Mouse (Mus musculus): ENCODE measurements around the gene Pgam1.

GRCm38 (mm10) chr19:41866707-41867106, 45.0 kb upstream of the Pgam1 start:
- TF ChIP-seq CTCF (IDR thresholded peaks at IDR 0.05; ENCODE audit: control insufficient read depth, insufficient read depth, insufficient read length) (no peak), USF1 (IDR thresholded peaks at IDR 0.05; ENCODE audit: low read depth) (no peak), CEBPB (IDR thresholded peaks at IDR 0.05; ENCODE audit: low read depth) (no peak), MYOD1 (IDR thresholded peaks at IDR 0.05; ENCODE audit: control insufficient read depth, insufficient read length, low read depth) (no peak), MAX (IDR thresholded peaks at IDR 0.05) (no peak), MYOG (IDR thresholded peaks at IDR 0.05; ENCODE audit: control insufficient read depth, extremely low read depth, insufficient read length) (no peak)

Measured in C2C12 (cell line).